Mouse (Mus musculus): ENCODE measurements at regions not wholly inside any gene's neighbourhood (a gene's known extent, or its start where the extent isn't known, plus 50 kb on each side); places are given as distances from the start of the nearest gene placed in this dataset.

DNA sequence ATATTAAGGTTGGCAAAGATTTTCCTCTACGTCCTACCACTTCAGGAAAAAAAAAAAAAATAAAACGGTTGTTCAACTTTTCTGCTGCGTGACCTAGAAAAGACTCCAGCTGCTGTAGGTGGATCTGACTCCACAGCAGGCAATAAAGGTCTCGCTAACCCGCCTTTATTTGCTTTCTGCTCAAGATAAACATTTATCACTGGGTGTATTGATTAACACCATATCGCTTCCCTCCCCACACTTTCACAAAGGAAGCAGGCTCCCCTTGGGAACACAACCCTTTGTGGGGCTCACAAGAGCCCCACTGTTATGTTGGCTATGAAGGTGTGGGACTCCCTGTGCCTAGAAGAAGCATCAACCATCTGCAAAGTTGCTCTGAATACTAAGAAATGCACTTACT lies 85.1 kb downstream of the Foxa2 start:
- DNase-seq (ENCODE audit: low spot score) (no peak), ATAC-seq (no peak)
- Histone ChIP-seq H3K4me3 (ENCODE audit: low read depth, low read length) (no peak overlapping the region), H3K4me1 (ENCODE audit: insufficient read depth, low read depth, low read length) (no peaks in the 10 kb centered on the region), H3K36me3 (ENCODE audit: insufficient read depth, low read length) (no peaks in the 10 kb centered on the region), H3K9me3 (ENCODE audit: low read length) (no peaks in the 10 kb centered on the region), H3K9ac (replicated peaks; ENCODE audit: low read depth) (no peak overlapping the region), H3K4me2 (replicated peaks; ENCODE audit: low read depth, low read length) (no peak overlapping the region), H3K27ac (ENCODE audit: low read length) (no peak overlapping the region), H3K27me3 (replicated peaks; ENCODE audit: insufficient read depth, low read length) (no peaks in the 10 kb centered on the region)
- no peak for TF ChIP-seq EP300 (IDR thresholded peaks at IDR 0.05)
- no peak for TF ChIP-seq CTCF (IDR thresholded peaks at IDR 0.05)
- 31% methylated on average over 6 of the region's 6 CpGs for WGBS

DNA sequence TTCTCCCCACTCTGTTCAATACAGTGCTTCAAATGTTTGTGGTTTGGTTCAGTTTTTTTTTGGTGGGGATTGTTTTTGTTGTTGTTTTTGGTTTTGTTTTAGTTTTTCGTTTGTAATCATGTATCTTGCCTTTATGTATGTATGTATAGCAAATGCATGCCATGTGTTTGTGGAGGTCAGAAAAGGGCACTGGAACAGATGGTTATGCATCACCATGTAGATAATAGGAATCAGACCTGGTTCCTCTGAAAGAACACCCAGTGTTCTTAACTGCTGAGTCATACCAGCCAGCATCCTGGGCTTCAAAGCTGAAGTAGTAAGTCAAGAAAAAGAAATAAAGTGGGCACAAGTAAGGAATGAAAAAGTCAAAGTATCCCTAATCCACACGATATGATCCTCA lies 92.6 kb downstream of the Foxa2 start:
- Histone ChIP-seq H3K4me1 (ENCODE audit: insufficient read depth, low read depth, low read length) (no peaks in the 10 kb centered on the region), H3K36me3 (ENCODE audit: insufficient read depth, low read length) (no peaks in the 10 kb centered on the region), H3K27ac (ENCODE audit: low read length) (no peak overlapping the region), H3K9me3 (ENCODE audit: low read length) (no peaks in the 10 kb centered on the region), H3K4me3 (ENCODE audit: low read depth, low read length) (no peak overlapping the region), H3K4me2 (replicated peaks; ENCODE audit: low read depth, low read length) (no peak overlapping the region), H3K27me3 (replicated peaks; ENCODE audit: insufficient read depth, low read length) (no peaks in the 10 kb centered on the region), H3K9ac (replicated peaks; ENCODE audit: low read depth) (no peak overlapping the region)
- 52% methylated on average over 2 of the region's 2 CpGs for WGBS
- ATAC-seq, result no peak
- no peak for TF ChIP-seq EP300 (IDR thresholded peaks at IDR 0.05)
- no peak for DNase-seq (ENCODE audit: low spot score)

DNA sequence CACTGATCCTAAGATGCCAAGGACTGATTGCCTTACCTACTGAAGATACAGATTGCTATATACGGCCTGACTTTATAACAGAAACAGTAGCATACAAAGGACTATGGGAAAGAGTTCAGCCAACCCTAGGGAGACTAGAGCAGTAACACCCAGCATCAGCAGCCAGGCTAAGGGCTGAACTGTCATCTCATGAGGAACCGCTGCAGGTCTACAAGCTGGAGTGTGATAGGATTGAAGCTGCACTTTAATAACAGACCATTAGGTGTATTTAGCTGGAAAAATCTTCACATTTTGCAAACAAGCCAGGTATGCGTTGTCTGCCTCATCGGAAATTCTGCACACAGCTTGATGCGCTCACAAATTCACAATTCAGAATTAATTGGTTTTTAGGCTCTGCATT lies 95.5 kb downstream of the Foxa2 start:
- H3K36me3 ChIP-seq (ENCODE audit: insufficient read depth, low read length), result no peaks in the 10 kb centered on the region
- no peak overlapping the region for H3K4me3 ChIP-seq (ENCODE audit: low read depth, low read length)
- no peak for DNase-seq (ENCODE audit: low spot score)
- no peak overlapping the region for H3K9ac ChIP-seq (replicated peaks; ENCODE audit: low read depth)
- H3K27me3 ChIP-seq (replicated peaks; ENCODE audit: insufficient read depth, low read length), result no peaks in the 10 kb centered on the region
- H3K4me2 ChIP-seq (replicated peaks; ENCODE audit: low read depth, low read length), result no peak overlapping the region
- no peak for TF ChIP-seq EP300 (IDR thresholded peaks at IDR 0.05)
- no peak for TF ChIP-seq CTCF (IDR thresholded peaks at IDR 0.05)
- H3K4me1 ChIP-seq (ENCODE audit: insufficient read depth, low read depth, low read length), result no peaks in the 10 kb centered on the region
- WGBS, result 84% methylated on average over 5 of the region's 5 CpGs
- no peaks in the 10 kb centered on the region for H3K9me3 ChIP-seq (ENCODE audit: low read length)
- H3K27ac ChIP-seq (ENCODE audit: low read length), result no peak overlapping the region
- ATAC-seq, result no peak

DNA sequence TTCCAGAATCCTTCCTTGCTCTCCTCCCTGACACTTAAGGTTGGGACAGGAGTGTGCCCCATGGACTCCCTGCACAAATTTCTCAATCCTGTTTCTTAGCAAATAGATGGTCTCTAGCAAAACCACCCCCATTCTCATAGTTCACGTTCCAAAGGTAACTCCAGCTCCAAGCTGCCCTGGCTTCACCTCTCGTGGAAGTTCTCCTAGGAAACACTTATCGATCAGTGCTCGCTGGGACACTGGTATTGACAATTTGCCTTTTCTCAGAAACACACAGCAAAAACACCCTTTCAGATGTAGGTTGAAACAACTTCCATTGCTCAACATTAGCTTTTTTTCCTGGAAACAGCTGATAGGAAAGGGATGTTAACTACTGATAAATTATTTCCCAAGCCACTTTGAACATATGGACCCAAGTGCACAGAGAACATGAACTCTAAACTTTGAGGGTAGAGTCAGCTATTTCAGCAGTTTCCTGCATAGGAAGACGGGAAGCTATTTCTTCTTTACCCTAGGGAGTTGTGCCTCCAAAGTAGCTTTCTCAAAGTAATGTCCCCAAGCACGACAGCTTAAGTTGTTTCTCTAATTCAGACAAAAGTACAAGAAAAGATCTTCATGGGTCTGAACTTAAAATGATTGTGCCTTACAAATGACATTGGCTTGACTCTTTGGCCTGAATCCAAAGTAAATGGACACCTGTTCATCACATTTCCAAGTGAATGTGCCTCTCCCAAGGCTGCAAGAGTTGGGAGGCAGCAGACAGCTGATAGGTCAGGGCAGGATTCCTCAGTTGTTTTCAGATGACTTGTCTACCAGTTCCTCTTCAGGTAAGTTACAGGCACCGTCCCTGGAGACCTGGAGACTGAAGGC lies 102.4 kb downstream of the Foxa2 start:
- no peak for DNase-seq (ENCODE audit: low spot score)
- H3K9ac ChIP-seq (replicated peaks; ENCODE audit: low read depth), result no peak overlapping the region
- H3K27me3 ChIP-seq (replicated peaks; ENCODE audit: insufficient read depth, low read length), result no peaks in the 10 kb centered on the region
- H3K9me3 ChIP-seq (ENCODE audit: low read length), result no peaks in the 10 kb centered on the region
- 82% methylated on average over 7 of the region's 7 CpGs for WGBS
- H3K4me1 ChIP-seq (ENCODE audit: insufficient read depth, low read depth, low read length), result no peaks in the 10 kb centered on the region
- no peak overlapping the region for H3K4me2 ChIP-seq (replicated peaks; ENCODE audit: low read depth, low read length)
- TF ChIP-seq CTCF (IDR thresholded peaks at IDR 0.05) (no peak), EP300 (IDR thresholded peaks at IDR 0.05) (no peak)
- no peak overlapping the region for H3K27ac ChIP-seq (ENCODE audit: low read length)
- H3K4me3 ChIP-seq (ENCODE audit: low read depth, low read length), result no peak overlapping the region
- no peak for ATAC-seq
- no peaks in the 10 kb centered on the region for H3K36me3 ChIP-seq (ENCODE audit: insufficient read depth, low read length)

DNA sequence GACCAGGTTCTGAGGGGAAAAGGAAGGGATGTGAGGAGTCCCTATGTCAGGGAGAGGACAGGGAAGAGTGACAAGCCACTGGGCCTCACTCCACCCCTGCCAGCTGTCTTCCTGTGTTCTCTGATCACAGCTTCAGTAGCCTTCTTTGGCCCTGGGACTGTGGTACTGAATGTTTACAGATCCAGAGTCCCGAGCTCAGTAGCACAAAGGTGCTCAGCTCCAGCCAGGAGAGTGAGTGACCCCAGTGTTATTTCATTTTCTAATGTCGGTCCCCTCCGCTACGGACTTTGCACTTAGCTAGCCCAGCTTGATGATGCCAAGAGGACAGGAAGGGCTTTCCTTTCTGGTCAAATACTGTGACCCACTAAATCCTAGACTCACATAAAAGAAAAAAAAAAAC lies 104.2 kb downstream of the Foxa2 start:
- Histone ChIP-seq H3K4me1 (ENCODE audit: insufficient read depth, low read depth, low read length) (no peaks in the 10 kb centered on the region), H3K27me3 (replicated peaks; ENCODE audit: insufficient read depth, low read length) (no peaks in the 10 kb centered on the region), H3K36me3 (ENCODE audit: insufficient read depth, low read length) (no peaks in the 10 kb centered on the region), H3K9ac (replicated peaks; ENCODE audit: low read depth) (no peak overlapping the region), H3K4me2 (replicated peaks; ENCODE audit: low read depth, low read length) (no peak overlapping the region), H3K27ac (ENCODE audit: low read length) (no peak overlapping the region), H3K9me3 (ENCODE audit: low read length) (no peaks in the 10 kb centered on the region), H3K4me3 (ENCODE audit: low read depth, low read length) (no peak overlapping the region)
- no peak for ATAC-seq
- 47% methylated on average over 4 of the region's 4 CpGs for WGBS
- DNase-seq (ENCODE audit: low spot score), result no peak
- TF ChIP-seq EP300 (IDR thresholded peaks at IDR 0.05), result no peak

DNA sequence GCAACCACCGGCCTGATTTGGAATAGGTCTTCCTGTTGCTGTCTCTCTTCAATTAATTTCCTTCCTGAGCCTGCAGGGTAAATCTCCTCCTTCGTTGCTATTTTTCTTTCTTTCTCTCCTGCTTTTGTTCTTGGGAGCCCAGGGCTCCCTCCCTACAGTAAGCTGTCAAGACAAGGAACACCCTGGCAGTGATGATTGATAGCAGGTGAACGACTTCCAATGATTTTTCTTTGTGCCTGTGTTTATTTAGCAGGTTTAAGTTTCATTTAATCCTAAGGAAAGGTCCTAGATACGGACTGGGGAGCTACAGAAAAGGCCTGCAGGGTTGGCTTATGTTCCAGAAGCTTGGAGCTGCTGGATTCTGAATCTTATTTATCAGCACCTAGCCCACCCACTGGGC lies 105.5 kb downstream of the Foxa2 start:
- H3K9ac ChIP-seq (replicated peaks; ENCODE audit: low read depth), result no peak overlapping the region
- H3K9me3 ChIP-seq (ENCODE audit: low read length), result no peaks in the 10 kb centered on the region
- no peaks in the 10 kb centered on the region for H3K36me3 ChIP-seq (ENCODE audit: insufficient read depth, low read length)
- TF ChIP-seq CTCF (IDR thresholded peaks at IDR 0.05) (no peak), EP300 (IDR thresholded peaks at IDR 0.05) (no peak)
- DNase-seq (ENCODE audit: low spot score) (no peak), ATAC-seq (no peak)
- H3K27me3 ChIP-seq (replicated peaks; ENCODE audit: insufficient read depth, low read length), result no peaks in the 10 kb centered on the region
- H3K4me1 ChIP-seq (ENCODE audit: insufficient read depth, low read depth, low read length), result no peaks in the 10 kb centered on the region
- no peak overlapping the region for H3K27ac ChIP-seq (ENCODE audit: low read length)
- no peak overlapping the region for H3K4me2 ChIP-seq (replicated peaks; ENCODE audit: low read depth, low read length)
- no peak overlapping the region for H3K4me3 ChIP-seq (ENCODE audit: low read depth, low read length)
- 16% methylated on average over 4 of the region's 4 CpGs for WGBS
